Mouse (Mus musculus) urinary bladder, postnatal 36 days (tissue): Measurements from ENCODE around the gene Efcab14.
A peak's percentile ranks its signal among the peaks of the same experiment; 100 is the strongest.

Experiments
- DNase-seq, 2 experiments: peaks; one replicate each; pipeline ENCODE4 v3.0.0; 2022; ENCODE audit warnings: low spot score in 2 of 2, mixed read lengths in 1 of 2

Gene Efcab14

DNA sequence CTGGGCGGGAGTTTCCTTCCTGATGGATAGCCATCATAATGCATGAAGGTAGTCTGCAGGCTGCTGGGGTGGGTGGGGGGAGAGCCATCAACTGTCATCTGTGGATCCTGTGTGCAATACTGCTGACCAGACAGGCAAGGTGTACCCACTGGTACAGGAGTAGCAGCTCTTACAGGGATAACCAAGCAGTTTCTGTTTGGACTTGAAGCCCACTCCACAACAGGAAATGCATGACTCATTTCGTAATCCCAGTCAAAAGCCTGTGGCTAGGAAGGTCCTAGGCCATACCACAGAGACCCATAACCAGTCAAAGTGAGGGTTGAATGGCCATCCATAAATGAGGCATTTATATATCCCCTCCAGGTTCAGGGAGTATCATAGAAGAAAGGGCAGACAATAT lies 40.1 kb downstream of the Efcab14 start:
- no peak for DNase-seq

DNA sequence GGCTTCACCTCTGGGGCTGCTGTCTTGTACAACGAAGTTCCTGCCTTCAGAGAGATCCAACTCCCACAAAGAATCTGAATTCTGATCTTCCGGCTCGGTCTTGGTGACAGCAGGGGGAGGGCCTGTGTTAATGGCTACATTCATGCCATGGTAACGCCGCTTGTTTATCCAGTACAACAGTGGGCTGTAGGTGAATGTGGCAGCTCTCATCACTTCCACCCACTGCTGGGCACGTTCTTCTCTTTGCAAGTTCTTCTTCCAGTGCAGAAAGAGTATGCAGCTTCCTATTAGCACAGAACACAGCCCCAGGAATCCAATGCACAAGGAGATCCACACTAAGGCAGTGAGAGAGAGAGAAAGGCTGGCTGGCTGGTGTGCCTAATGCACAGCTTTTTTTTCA lies 42.7 kb downstream of the Efcab14 start:
- DNase-seq = no peak

DNA sequence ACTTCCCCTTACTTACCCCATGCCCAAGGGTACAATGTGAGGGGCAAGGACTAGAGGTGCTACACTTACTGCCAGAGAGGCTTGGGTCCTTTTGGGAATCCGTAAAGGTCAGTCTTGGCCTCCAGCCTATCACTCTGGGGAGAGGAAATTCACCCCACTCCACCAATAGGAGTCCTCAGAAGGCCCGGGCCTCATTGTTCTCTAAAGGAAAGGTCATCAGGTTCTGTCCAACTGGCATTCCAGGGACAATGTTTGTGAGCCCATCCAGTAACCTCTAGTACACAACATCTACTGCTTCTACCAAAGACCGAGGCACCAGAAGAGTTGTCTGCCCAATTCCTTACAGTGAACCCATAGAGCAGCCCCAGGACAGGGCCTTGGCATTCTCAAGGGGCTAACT lies 43.4 kb downstream of the Efcab14 start, which contains the start of gene Tex38:
Gene Tex38 (minus strand): TSS at position 101 of the 400 bp plus-strand sequence.
- no peak for DNase-seq

DNA sequence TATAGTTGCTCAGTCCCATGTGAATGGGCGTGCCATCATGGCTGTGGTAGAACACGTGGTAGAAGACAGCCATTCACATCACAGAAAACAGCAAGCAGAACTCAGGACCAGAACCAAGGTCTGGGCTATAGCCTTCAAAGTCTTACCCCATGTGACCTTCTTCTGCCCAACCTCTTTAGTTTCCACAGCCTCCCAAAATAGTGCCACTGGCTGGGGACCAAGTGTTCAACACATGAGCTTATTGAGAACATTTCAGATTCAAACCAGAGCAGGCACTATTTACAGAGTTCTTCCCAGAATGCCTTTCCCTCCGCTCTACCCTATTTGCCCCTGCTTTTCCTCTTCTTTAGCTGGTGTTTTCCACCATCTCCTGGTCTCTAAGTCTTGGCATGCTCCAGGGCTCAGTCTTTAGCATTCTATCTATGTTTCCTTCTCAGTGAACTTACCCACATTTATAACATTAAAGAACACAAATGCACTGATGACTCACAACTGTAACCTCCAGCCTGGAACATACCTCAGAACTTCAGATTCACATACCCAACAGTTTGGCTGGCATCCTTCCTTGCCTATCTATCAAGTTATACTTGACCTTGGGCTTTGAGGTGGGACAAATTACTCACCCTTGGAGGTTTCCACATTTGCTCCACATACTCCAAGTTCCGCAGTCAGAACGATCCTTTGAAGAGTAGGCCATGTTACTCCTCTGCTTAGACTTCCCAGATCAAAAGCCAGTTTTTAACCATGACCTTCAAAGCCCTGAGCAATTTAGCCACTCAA lies 44.7 kb downstream of the Efcab14 start:
- DNase-seq = no peak

DNA sequence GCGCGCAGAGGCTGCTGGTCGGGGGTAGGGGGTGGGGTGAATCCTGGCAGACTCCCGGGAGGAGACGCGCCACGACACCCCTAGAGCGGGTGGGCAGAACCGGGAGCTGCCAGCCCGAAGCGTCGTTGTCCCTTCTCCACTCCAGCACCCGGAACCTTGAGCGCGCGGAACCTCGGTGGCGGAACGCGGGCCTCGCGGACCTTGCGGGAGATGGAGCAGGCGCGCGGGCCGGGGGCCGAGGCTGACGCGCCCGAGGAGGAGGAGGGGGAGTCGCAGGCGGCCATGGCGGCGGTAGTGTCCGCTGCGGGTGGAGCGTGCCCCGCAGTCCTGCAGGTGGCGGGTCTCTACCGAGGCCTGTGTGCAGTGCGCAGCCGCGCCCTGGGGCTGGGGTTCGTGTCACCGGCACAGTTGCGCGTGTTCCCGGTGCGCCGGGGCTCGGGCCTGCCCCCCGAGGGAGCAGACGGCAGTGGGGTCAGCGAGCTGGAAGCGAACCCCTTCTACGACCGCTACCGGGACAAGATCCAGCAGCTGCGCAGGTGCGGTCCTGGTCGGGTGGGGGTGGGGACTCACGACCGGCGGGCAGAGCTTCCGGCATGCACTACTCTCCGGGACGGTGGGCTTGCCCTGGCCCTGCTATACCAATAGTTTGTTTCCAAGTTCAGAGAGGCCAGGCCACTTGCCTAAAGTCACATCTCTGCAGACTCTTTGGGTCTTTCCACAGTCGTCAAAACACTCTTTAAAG lies 47.4 kb downstream of the Efcab14 start, which contains the start of gene Atpaf1:
Gene Atpaf1 (plus strand): TSS at position 44 of the 742 bp plus-strand sequence.
- peak; percentile 64 to 69 for DNase-seq

DNA sequence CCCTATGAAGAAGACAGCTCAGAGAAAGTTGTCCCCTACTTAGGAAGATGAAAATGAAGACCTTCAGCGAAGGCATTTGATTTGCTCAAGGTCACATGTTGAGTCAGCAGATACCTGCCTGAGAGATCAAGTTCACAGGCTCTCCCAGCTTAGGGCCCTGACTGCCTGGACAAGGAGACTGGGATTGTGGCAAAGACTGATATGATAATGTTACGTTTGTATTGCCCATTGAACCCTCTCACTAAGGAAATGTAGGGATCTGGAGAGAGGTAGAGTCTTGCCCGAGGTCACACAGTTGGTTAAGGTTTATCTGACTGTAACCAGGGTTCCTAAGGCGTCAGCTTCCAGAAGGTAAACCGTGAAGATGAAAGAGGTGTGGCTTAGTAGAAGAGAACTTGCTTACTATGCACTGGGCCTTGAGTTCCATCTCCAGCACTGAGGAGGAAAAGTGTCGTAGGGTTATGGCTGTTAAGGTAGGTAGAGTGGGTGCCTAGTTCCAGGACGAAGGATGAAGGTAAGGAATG lies 48.0 kb downstream of the Efcab14 start:
- DNase-seq = no peak

DNA sequence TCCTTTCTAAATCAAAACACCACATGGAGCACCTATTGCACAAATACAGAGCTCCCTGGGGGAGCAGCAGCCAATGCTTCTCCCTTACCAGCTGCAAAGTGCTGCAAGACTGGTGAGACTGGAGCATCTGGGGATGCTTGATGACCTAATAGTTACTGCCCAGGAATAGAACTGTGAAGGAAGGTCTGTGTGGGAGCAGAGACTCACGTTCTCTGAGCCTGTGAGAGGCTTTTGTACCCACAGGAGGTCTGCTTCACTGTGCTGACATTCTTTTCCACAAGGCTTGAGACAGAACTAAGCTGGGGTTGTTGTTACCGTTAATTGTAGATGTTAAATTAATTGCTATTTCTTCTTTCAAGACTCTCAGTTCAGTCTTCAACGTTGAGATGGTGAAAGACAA lies 53.3 kb downstream of the Efcab14 start:
- no peak for DNase-seq

DNA sequence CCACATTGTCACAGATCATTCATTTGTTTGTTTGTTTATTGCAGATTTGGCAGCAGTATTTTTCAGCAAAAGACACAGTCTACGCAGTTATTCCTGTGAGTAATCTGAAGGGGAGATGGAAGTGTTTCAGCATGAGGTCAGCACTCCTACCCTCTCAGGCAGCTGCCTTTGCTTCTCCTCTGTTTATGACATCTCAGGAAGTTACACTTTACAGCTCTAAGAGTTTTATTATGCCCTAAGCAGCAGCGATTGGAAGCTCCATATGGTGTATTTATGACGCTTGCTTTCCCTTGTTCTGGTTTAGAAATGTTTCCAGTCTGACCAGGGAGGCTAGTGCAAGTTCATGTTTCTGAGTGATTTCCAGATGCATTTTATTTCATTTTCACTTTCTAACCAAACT lies 57.8 kb downstream of the Efcab14 start:
- no peak for DNase-seq

DNA sequence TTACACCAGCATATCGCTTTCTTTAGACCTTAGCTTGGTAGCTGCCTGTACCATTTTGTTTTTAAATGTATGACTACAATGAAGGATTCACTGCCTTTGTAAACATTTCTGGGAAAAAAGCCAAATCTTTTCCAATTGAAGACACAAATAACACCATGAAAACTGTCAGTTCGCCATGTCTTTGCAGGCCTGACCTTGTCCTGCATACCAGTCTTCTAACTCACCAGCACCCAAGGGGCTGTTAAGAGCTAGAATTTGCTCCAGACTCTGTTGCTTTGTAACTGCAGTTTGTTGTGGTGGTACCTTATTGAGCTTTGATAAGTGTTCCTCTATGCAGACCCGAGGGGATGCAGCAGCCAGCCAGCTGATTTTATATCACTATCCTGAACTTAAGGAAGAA lies 62.4 kb downstream of the Efcab14 start:
- DNase-seq = no peak

DNA sequence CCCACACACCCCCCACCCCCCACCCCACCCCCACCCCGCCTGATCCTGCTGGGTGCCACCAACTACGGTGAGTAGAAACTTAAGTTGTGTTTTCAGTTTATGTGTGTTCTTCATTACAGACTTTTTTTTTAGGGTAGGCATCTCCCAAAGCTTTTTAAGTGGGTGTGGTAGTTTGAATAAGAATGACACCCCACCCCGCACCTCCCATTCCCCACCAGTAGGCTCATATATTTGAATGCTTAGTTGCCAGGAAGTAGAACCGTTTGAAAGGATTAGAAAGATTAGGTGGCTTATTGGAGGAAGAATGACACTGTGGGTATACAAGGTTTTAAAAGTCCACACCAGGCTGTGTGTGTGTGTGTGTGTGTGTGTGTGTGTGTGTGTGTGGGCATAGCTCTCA lies 74.8 kb downstream of the Efcab14 start:
- no peak for DNase-seq

DNA sequence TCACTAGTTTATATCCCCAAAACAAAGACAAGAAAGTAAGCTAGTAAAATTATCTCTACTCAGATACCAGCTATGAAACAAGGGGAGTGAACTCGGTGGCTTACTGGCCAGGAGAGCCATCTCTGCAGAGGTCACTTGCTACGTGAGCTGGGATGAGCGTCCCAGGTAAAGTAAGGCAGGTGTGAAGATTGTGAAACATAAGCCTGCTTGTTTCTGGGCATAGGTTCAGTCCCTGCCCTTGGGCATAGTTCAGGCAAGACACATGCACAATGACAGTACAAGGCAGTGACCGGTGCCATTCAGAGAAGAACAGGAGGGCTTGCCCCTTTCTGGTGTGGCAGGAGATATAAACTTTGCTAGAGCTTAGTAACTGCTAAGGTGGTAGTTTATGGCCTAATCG lies 78.1 kb downstream of the Efcab14 start:
- no peak for DNase-seq

DNA sequence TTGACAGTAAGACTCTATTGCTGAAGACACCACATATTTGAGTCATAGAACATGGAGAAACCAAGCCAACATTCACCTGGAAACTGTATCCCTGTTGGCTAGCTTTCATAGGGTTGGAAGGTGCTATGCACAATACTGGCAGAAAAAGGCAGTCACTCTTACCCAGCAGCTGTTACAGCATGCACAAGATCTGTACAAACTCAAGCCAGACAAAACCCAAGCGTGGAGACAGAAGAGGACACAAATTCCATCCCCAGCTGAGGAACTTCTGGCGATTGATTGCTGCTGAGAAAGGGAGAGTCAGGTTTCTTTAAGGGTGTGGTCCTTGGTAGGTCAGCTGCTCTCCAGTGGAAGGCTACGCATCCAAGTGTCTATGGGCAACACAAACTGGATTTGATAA lies 82.7 kb downstream of the Efcab14 start:
- DNase-seq = no peak

DNA sequence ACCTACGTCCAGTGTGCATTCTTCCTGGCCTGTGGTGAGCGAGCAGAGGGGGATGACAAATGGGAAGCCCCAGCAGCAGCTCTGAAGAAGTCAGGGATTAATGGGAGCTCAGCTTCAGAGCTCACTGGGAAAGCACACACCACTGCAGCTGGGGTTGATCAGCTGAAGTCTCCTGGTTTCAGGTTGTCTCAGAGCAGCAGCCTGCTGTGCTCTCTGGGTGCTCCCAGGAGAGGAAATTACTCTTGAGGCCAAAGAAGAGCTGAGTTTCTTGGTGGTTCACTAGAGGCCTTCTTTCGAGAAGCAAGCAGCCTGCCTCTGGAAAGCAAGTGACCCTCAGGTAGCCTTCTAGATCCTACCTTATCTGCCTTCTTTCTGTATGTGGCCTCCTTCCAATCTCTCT lies 83.4 kb downstream of the Efcab14 start:
- DNase-seq = no peak

DNA sequence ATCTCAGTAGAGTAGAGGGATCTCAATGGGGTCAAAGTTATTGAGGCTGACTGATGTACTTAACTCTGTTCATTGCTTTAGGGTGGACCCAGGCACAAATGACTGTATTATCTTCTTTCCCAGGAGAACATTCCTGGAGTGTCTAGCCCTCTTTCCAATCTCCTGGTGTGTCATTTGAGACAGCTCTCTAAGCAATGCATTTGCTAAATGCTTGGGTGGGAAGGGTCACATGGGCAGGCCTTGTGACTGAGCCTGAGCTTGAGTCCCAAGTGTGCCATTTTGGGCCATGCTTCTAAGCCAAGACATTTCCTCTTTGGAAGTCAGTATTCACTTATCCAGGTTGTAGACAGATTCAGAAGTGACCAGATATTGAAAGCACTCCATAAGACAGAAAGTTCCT lies 83.9 kb downstream of the Efcab14 start:
- no peak for DNase-seq

DNA sequence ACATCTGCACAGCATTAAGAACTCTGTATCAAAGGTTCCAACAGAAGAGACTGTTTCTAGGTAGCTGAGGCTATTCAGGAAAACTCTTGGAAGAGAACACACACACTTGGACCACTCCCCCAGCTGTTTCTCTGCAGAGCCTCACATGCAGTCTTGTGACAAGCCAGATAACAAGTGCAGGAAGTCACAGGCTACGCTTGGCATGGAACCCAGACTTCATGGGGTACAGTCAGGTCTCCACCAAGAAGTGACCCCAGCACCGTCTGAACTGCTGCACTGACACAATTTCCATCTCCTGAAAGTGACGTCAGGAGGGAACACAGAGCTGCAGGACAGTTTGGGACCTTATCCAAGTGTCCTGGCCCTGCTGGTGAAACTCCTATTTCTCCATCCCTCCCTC lies 84.4 kb downstream of the Efcab14 start:
- no peak for DNase-seq

DNA sequence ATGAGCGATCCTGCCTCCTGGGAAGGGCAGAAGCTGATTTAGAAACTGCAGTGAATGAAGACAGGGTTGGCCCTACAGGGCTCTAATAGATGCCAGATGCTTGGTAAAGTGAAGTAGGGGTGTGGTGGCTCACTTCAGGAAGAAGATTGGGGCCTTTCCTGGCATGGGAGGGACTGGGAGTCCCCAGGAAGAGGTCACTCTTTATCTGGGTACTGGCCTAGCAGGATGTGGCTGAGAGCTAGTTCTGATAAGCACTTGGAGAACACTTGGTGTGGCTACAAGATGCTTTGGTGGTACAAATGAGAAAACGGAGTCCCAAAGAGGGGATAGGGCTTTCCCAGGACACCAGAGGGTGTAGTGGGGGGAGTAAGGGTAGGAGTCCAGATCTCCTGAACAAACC lies 86.6 kb downstream of the Efcab14 start:
- DNase-seq = no peak

DNA sequence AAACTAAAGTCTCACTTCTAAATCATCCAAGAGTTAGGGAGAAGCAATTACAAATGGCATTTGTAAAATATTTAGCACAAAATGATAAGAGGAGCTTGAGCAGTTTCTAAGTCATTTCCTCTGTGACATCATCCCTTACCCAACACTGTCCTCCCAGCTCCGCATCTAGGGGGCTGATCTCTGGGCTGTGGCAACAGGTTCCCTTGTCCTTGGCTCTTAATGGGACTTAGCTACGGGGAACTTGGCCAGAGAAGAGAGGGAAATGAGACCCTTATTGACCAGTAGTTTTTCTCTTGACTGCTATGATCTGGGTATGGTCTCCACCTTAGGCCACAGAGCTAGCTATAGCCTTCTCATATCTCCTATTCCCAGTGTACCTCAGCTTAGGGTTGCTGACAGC lies 87.7 kb downstream of the Efcab14 start:
- no peak for DNase-seq
